Mouse (Mus musculus) fibroblast of lung, adult 2 months (primary cell): ENCODE measurements around the gene Rad51b.

Experiments used
- DNase-seq: peaks from one replicate; pipeline ENCODE4 v3.0.0-alpha.2; 2011; ENCODE audit warnings: low read depth

Gene Rad51b

GRCm38 (mm10) chr12:79687683-79688386, 390.8 kb downstream of the Rad51b start:
- DNase-seq: no peak

- no peak for DNase-seq
Measured at GRCm38 (mm10) chr12:79689299-79689698, 392.2 kb downstream of the Rad51b start.

GRCm38 (mm10) chr12:79691929-79692862, 395.1 kb downstream of the Rad51b start:
- no peak for DNase-seq

GRCm38 (mm10) chr12:79695832-79696434, 398.9 kb downstream of the Rad51b start:
- DNase-seq: no peak

GRCm38 (mm10) chr12:79703555-79703954, 406.5 kb downstream of the Rad51b start:
- DNase-seq: no peak

- DNase-seq: no peak
Measured at GRCm38 (mm10) chr12:79705501-79706266, 408.6 kb downstream of the Rad51b start.

GRCm38 (mm10) chr12:79707565-79708422, 410.7 kb downstream of the Rad51b start:
- no peak for DNase-seq

GRCm38 (mm10) chr12:79708423-79708733, 411.3 kb downstream of the Rad51b start:
- no peak for DNase-seq

- DNase-seq: no peak
Measured at GRCm38 (mm10) chr12:79713286-79713685, 416.2 kb downstream of the Rad51b start.

- no peak for DNase-seq
Measured at GRCm38 (mm10) chr12:79714484-79714883, 417.4 kb downstream of the Rad51b start.

- no peak for DNase-seq
Measured at GRCm38 (mm10) chr12:79715506-79716345, 418.6 kb downstream of the Rad51b start.

- DNase-seq: no peak
Measured at GRCm38 (mm10) chr12:79719091-79719846, 422.2 kb downstream of the Rad51b start.

GRCm38 (mm10) chr12:79719847-79720201, 422.7 kb downstream of the Rad51b start:
- no peak for DNase-seq

- DNase-seq: no peak
Measured at GRCm38 (mm10) chr12:79724875-79725274, 427.8 kb downstream of the Rad51b start.

- no peak for DNase-seq
Measured at GRCm38 (mm10) chr12:79725711-79726110, 428.6 kb downstream of the Rad51b start.

GRCm38 (mm10) chr12:79726116-79726515, 429.0 kb downstream of the Rad51b start:
- no peak for DNase-seq

GRCm38 (mm10) chr12:79726959-79727358, 429.9 kb downstream of the Rad51b start:
- DNase-seq: no peak

- no peak for DNase-seq
Measured at GRCm38 (mm10) chr12:79729926-79730506, 432.9 kb downstream of the Rad51b start.

GRCm38 (mm10) chr12:79731905-79732304, 434.8 kb downstream of the Rad51b start:
- no peak for DNase-seq
